Mouse (Mus musculus) midbrain, embryonic 12.5 days (tissue): ENCODE measurements at regions not wholly inside any gene's neighbourhood (a gene's known extent, or its start where the extent isn't known, plus 50 kb on each side); places are given as distances from the start of the nearest gene placed in this dataset.
"Not testable (repeated sequence)": the region's sequence is repeated elsewhere in the genome, so short reads cannot be mapped to it uniquely, and the experiment has no call there.

Source experiments
- ATAC-seq: fragments of 200-750 bp; cut with Nextera tagmentation; 2 replicates; pipeline ENCODE4 v1.8.0; 2017; ENCODE audit warnings: low read depth, moderate TSS enrichment, moderate library complexity; ENCODE audit not compliant: low FRiP score
- H3K27ac ChIP-seq: fragments of 300-500 bp; sonication (generic); replicated peaks from 2 replicates; pipeline ENCODE4 v1.5.1; 2016; ENCODE audit warnings: mild to moderate bottlenecking
- H3K27me3 ChIP-seq: fragments of 300-500 bp; sonication (generic); 2 replicates; pipeline ENCODE4 v1.6.1; 2016; ENCODE audit warnings: mild to moderate bottlenecking
- H3K36me3 ChIP-seq: fragments of 300-500 bp; sonication (generic); 2 replicates; pipeline ENCODE4 v1.6.1; 2016
- H3K4me1 ChIP-seq: fragments of 300-500 bp; sonication (generic); 2 replicates; pipeline ENCODE4 v1.6.1; 2016
- H3K4me2 ChIP-seq: fragments of 300-500 bp; sonication (generic); replicated peaks from 2 replicates; pipeline ENCODE4 v1.6.1; 2016; ENCODE audit warnings: mild to moderate bottlenecking, moderate library complexity
- H3K4me3 ChIP-seq: fragments of 300-500 bp; sonication (generic); 2 replicates; pipeline ENCODE4 v1.5.1; 2016; ENCODE audit warnings: mild to moderate bottlenecking
- H3K9ac ChIP-seq: fragments of 300-500 bp; sonication (generic); replicated peaks from 2 replicates; pipeline ENCODE4 v1.6.1; 2016; ENCODE audit warnings: mild to moderate bottlenecking, moderate library complexity
- H3K9me3 ChIP-seq: fragments of 300-500 bp; sonication (generic); 2 replicates; pipeline ENCODE4 v1.6.1; 2016; ENCODE audit warnings: mild to moderate bottlenecking
- WGBS: fragments of 180-500 bp; shearing (Covaris S2); methylation state at CpG from one replicate; pipeline ENCODE4 v1.1.7; 2016; 5-methylcytosine and 5-hydroxymethylcytosine counted together

- not testable (repeated sequence) for H3K36me3 ChIP-seq, H3K9me3 ChIP-seq, H3K4me3 ChIP-seq, H3K4me2 ChIP-seq, H3K4me1 ChIP-seq, H3K27ac ChIP-seq, ATAC-seq, H3K27me3 ChIP-seq, H3K9ac ChIP-seq
- no CpG with 5 or more reads among the region's 4 CpGs for WGBS
Observed at GRCm38 (mm10) chr14:53030227-53030626, 534.7 kb upstream of the Olfr1507 start.

- H3K4me1 ChIP-seq, H3K4me2 ChIP-seq, H3K9ac ChIP-seq, H3K27me3 ChIP-seq, H3K36me3 ChIP-seq, H3K9me3 ChIP-seq, ATAC-seq, H3K4me3 ChIP-seq, H3K27ac ChIP-seq: not testable (repeated sequence)
- WGBS, result no CpG with 5 or more reads among the region's 1 CpGs
Observed at GRCm38 (mm10) chr14:53026958-53027357, 531.4 kb upstream of the Olfr1507 start.

DNA sequence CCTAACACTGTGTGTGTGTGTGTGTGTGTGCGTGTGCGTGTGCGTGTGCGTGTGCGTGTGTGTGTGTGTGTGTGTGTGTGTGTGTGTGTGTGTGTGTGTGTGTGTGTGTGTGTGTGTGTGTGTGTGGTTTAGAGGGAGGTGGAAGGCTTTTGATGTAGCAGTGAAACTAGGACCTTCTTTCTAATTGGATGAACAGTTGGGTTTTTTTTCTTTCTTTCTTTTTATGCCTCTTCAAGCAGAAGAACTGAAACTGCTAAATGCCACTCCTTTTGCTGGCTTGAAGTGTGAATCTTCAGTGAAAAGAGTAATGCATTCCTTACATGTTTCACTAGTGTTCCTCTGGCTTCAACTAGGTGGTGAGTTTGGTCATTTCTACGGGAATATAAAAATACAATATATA is 524.6 kb upstream of the Olfr1507 start:
- H3K9ac ChIP-seq, H3K4me1 ChIP-seq, H3K4me3 ChIP-seq, H3K27me3 ChIP-seq, ATAC-seq, H3K9me3 ChIP-seq, H3K36me3 ChIP-seq, H3K4me2 ChIP-seq, H3K27ac ChIP-seq: not testable (repeated sequence)
- whole genome bisulfite sequencing, result no CpG with 5 or more reads among the region's 6 CpGs

GRCm38 (mm10) chr14:53007741-53008140 is 512.2 kb upstream of the Olfr1507 start:
- H3K4me1 ChIP-seq, H3K27me3 ChIP-seq, H3K4me2 ChIP-seq, H3K9me3 ChIP-seq, H3K4me3 ChIP-seq, H3K9ac ChIP-seq, H3K36me3 ChIP-seq, H3K27ac ChIP-seq, ATAC-seq: not testable (repeated sequence)
- no CpG with 5 or more reads among the region's 5 CpGs for WGBS

DNA sequence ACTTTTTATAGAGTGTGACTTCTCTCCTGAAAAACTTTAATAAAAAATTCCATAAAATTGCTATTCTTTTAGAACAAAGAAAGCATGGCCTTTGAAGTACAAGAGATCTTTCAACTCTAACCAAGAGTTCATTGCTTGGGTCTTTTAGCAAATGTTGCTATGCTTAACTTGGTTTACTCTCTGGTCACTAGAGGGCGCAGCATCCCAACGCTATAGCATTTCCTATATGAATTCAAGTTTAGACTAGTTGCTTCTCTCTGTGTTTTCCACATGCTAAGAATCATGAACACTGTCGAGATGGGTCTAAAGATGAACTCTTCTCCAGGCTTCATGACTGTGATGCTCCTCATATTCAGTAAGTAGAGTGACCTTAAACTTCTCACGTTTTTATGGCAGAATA is 511.8 kb upstream of the Olfr1507 start:
- H3K9me3 ChIP-seq, H3K4me2 ChIP-seq, H3K27ac ChIP-seq, H3K36me3 ChIP-seq, H3K9ac ChIP-seq, H3K27me3 ChIP-seq, H3K4me3 ChIP-seq, H3K4me1 ChIP-seq, ATAC-seq: not testable (repeated sequence)
- no CpG with 5 or more reads among the region's 4 CpGs for WGBS

DNA sequence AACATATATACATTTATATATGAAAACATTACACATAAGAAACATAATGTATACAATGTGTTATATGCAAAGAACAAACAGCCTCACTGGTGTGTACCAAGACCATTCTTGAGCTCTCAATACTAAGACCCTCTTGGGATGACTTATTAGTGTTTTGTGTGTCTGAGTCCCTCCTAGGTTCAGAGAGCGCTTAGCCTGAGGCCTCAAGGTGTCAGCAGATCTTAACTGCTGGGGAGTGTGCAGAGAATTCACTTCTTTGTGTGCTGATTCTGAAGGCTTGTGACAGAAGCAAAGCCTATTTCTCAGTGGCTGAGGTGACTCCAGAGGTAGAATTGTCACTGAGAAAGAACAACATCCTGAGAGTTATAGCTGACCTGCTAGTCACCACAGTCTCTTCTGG is 505.7 kb upstream of the Olfr1507 start:
- H3K4me2 ChIP-seq, ATAC-seq, H3K27ac ChIP-seq, H3K4me3 ChIP-seq, H3K36me3 ChIP-seq, H3K9me3 ChIP-seq, H3K27me3 ChIP-seq, H3K4me1 ChIP-seq, H3K9ac ChIP-seq: not testable (repeated sequence)
- WGBS, result 76% methylated on average over 1 of the region's 1 CpGs

GRCm38 (mm10) chr14:52992106-52992760 is 496.7 kb upstream of the Olfr1507 start:
- not testable (repeated sequence) for H3K27ac ChIP-seq, ATAC-seq, H3K9ac ChIP-seq, H3K4me3 ChIP-seq, H3K27me3 ChIP-seq, H3K36me3 ChIP-seq, H3K4me2 ChIP-seq, H3K9me3 ChIP-seq, H3K4me1 ChIP-seq
- WGBS, result 8% methylated on average over 1 of the region's 4 CpGs

DNA sequence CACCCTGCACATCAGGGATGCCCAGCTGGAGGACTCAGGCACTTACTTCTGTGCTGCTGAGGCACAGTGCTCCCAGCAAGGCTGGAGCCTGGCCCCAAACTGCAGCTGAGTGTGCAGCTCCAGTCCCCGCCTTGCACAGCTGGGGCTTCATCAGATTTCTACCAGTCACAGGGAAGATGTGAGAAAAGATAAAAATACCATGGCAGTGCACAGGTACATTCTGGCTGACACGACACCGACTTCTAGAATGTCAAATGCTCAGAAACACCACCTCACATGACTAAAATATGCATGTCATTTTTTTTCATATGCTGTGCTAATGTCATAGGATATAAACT is 495.7 kb upstream of the Olfr1507 start:
- ATAC-seq, result not testable (repeated sequence)

GRCm38 (mm10) chr14:52990569-52991327 is 495.2 kb upstream of the Olfr1507 start:
- H3K4me2 ChIP-seq, H3K27ac ChIP-seq, H3K27me3 ChIP-seq, H3K9ac ChIP-seq, H3K36me3 ChIP-seq, H3K4me3 ChIP-seq, ATAC-seq, H3K4me1 ChIP-seq, H3K9me3 ChIP-seq: not testable (repeated sequence)
- no CpG with 5 or more reads among the region's 12 CpGs for WGBS

More for the DNA sequence above, 495.7 kb upstream of the Olfr1507 start:
- not testable (repeated sequence) for H3K27ac ChIP-seq, H3K9me3 ChIP-seq, H3K27me3 ChIP-seq, H3K4me2 ChIP-seq, H3K4me3 ChIP-seq, H3K36me3 ChIP-seq, H3K4me1 ChIP-seq, H3K9ac ChIP-seq
- no CpG with 5 or more reads among the region's 3 CpGs for WGBS

- H3K36me3 ChIP-seq, H3K4me2 ChIP-seq, ATAC-seq, H3K27ac ChIP-seq, H3K4me1 ChIP-seq, H3K27me3 ChIP-seq, H3K9me3 ChIP-seq, H3K9ac ChIP-seq, H3K4me3 ChIP-seq: not testable (repeated sequence)
- WGBS, result 69% methylated on average over 1 of the region's 1 CpGs
Observed at GRCm38 (mm10) chr14:52989940-52990339, 494.4 kb upstream of the Olfr1507 start.

DNA sequence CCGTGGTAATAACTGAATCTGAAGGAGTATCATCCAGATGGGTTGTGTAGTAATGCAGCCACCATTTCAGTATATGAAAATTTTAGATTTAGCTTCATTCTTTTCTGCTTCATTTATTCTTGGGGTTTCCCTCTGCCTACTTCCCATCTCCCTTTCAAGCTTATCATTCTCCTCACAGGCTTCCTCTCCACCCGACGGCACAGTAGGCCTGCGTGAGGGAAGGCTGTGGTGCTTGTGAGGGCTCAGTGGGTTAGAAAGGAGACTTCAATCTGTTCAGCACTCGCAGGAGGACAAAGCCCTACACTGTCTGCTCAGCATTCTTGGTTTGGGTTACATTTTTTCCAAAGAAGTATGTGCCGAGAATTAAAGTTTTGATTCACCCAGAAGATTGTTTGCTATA is 493.0 kb upstream of the Olfr1507 start:
- H3K27ac ChIP-seq, H3K9me3 ChIP-seq, H3K4me2 ChIP-seq, ATAC-seq, H3K27me3 ChIP-seq, H3K4me1 ChIP-seq, H3K9ac ChIP-seq, H3K36me3 ChIP-seq, H3K4me3 ChIP-seq: not testable (repeated sequence)
- no CpG with 5 or more reads among the region's 6 CpGs for WGBS

DNA sequence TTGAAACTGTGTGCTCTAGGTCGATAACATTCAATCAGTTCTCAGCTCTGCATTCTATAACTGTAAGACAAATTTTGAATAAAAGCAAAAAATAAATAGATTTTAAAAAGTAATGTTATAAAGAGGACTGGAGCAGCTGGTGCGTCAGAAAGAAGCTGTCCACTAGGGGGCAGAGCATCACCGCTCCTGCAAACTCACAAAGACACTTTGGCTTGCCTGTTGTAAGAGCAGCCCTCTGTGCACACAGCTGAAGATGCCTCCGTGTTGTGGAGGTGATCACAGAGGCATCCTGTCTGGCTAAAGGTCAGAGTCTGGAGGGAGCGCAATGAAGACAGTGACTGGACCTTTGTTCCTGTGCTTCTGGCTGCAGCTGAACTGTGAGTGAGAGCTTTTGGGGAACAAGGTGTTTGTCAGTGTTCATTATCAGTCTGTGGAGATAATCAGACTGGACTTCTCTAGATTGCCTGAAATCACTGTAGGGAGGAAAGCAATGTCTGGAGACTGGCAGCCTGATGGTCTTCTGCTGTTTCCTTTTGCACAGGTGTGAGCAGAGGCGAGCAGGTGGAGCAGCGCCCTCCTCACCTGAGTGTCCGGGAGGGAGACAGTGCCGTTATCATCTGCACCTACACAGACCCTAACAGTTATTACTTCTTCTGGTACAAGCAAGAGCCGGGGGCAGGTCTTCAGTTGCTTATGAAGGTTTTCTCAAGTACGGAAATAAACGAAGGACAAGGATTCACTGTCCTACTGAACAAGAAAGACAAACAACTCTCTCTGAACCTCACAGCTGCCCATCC is 476.9 kb upstream of the Olfr1507 start:
- not testable (repeated sequence) for H3K9me3 ChIP-seq, H3K27ac ChIP-seq, H3K4me2 ChIP-seq, H3K4me1 ChIP-seq, H3K27me3 ChIP-seq, H3K4me3 ChIP-seq, H3K9ac ChIP-seq, H3K36me3 ChIP-seq
- peak; percentile 52; the same call in 1 of the 2 replicates for ATAC-seq
- WGBS, result no CpG with 5 or more reads among the region's 12 CpGs
